Mouse (Mus musculus): ENCODE data around the gene Gimap5. TPM values are rescaled to one million over a fixed set of nuclear protein-coding genes. Genes with fewer than 3 reads are reported as not detected.

The Gimap5 gene
- total RNA-seq (2015; ENCODE audit: low replicate concordance) (4.4 TPM in 1 of 2 replicates, not detected in the other), total RNA-seq (2017; ENCODE audit: low replicate concordance) (2.6 and 6.8 TPM in 2 replicates)

GRCm38 (mm10) chr6:48745959-48746889, at the start of gene Gimap5:
Gimap5 (plus strand) TSS chr6:48746197.
- ATAC-seq (replicated peaks; ENCODE audit: low FRiP score, poor library complexity, severe bottlenecking): no peak

DNA sequence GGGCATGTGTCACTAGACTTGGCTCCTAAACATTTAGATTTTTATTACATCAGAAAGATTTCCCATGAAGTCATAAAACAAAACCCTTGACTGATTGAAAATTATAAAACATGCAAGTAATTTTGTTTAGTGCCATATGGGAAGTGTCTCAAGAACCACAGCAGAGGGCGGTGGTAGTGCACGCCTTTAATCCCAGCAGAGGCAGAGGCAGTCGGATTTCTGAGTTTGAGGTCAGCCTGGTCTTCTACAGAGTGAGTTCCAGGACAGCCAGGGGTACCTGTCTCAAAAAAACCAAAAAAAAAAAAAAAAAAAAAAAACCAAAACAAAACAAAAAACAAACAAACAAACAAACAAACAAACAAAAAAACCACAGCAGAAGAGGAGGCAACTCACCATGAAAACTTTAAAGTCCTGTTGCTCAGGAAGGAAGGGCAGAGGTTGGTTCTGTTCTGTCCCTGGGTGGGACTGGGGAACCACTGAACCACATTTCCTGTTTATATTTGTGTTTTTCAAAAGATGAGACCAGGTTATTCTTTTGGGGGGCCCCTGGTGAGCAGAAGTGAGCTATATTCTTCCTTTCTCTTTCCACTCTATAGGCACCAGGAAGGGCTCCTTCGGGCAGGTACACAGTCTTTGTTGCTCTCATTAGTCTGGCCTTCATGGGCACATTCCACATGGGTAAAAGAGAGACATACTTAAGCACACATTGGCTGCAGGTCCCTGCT, 49.0 kb upstream of the Gimap5 start:
- no peak for ATAC-seq (replicated peaks; ENCODE audit: low FRiP score, poor library complexity, severe bottlenecking)

DNA sequence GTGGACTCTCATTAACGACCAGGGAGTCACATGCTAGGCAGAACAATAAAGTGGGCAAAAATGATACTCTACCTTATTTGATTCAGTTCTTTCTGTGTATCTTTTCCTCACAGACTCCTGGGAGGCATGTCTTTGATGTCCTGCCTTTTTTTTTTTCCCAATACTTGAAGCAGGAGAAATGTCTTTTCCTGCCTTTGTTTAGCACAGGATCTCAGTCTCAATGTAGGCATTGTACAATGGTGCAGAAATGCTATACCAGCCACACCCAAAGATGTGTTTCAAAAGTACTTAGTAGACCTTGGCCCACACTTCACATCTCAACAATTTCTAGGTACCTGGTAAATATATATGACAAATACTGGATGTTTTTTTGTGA, 48.5 kb upstream of the Gimap5 start:
- ATAC-seq (replicated peaks; ENCODE audit: low FRiP score, poor library complexity, severe bottlenecking): no peak

- no peak for ATAC-seq (replicated peaks; ENCODE audit: low FRiP score, poor library complexity, severe bottlenecking)
These were observed 47.7 kb upstream of the Gimap5 start for GRCm38 (mm10) chr6:48698066-48698856.

- ATAC-seq (replicated peaks; ENCODE audit: low FRiP score, poor library complexity, severe bottlenecking): no peak
These were observed 47.1 kb upstream of the Gimap5 start for GRCm38 (mm10) chr6:48698888-48699287.

- ATAC-seq (replicated peaks; ENCODE audit: low FRiP score, poor library complexity, severe bottlenecking): no peak
These were observed 45.5 kb upstream of the Gimap5 start for GRCm38 (mm10) chr6:48700251-48701075.

GRCm38 (mm10) chr6:48702146-48702545, 43.9 kb upstream of the Gimap5 start:
- no peak for ATAC-seq (replicated peaks; ENCODE audit: low FRiP score, poor library complexity, severe bottlenecking)

DNA sequence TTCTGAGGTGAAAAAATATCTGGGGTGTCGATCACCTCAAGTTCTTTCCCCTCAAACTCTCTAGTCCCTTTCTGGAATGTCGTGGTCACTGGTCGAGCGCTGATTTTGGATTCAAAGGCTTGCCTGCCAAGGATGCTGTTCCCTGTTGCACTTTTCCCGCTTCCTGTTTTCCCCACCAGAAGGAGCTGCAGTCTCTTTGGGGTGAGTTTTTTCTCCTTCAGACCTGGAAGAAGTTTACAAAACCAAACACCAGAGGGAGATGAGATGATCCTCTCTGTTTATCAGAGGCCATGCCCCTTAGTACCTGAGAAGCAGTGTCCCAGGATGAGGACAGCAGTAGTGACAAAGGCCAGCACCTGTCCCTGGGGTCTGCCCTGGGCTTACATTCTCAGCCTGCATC, 43.4 kb upstream of the Gimap5 start:
- no peak for ATAC-seq (replicated peaks; ENCODE audit: low FRiP score, poor library complexity, severe bottlenecking)

GRCm38 (mm10) chr6:48704146-48704545, 41.9 kb upstream of the Gimap5 start:
- ATAC-seq (replicated peaks; ENCODE audit: low FRiP score, poor library complexity, severe bottlenecking): no peak

GRCm38 (mm10) chr6:48706130-48706529, 39.9 kb upstream of the Gimap5 start:
- no peak for ATAC-seq (replicated peaks; ENCODE audit: low FRiP score, poor library complexity, severe bottlenecking)

- no peak for ATAC-seq (replicated peaks; ENCODE audit: low FRiP score, poor library complexity, severe bottlenecking)
These were observed 27.5 kb upstream of the Gimap5 start, which contains the start of the genes Gm28053 and Gimap7 for GRCm38 (mm10) chr6:48718455-48718854. Gm28053 (plus strand) TSS chr6:48718607. Gimap7 (plus strand) TSS chr6:48718621.

- ATAC-seq (replicated peaks; ENCODE audit: low FRiP score, poor library complexity, severe bottlenecking): no peak
These were observed 25.7 kb upstream of the Gimap5 start for GRCm38 (mm10) chr6:48720326-48720725.

GRCm38 (mm10) chr6:48723468-48723867, 22.5 kb upstream of the Gimap5 start:
- no peak for ATAC-seq (replicated peaks; ENCODE audit: low FRiP score, poor library complexity, severe bottlenecking)

DNA sequence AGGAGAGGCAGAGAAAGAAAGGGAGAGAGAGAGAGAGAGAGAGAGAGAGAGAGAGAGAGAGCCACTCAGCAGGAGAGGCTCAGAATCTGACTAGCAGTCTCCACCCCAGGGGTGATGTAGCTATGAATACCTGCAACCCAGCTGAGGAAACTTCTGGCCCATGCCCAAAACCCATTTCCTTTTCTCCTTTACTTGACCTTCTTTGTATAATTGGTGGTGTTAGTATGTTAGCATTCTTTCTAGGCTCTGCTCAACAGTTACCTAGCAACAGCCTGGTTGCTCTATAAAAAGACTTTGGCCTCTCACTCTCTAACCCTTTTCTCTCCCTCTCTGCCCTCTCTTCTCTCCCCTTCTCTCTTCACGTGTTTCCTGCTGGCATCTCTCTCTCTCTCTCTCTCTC, 20.5 kb upstream of the Gimap5 start:
- ATAC-seq (replicated peaks; ENCODE audit: low FRiP score, poor library complexity, severe bottlenecking): no peak

- no peak for ATAC-seq (replicated peaks; ENCODE audit: low FRiP score, poor library complexity, severe bottlenecking)
These were observed 18.2 kb upstream of the Gimap5 start for GRCm38 (mm10) chr6:48727761-48728160.

DNA sequence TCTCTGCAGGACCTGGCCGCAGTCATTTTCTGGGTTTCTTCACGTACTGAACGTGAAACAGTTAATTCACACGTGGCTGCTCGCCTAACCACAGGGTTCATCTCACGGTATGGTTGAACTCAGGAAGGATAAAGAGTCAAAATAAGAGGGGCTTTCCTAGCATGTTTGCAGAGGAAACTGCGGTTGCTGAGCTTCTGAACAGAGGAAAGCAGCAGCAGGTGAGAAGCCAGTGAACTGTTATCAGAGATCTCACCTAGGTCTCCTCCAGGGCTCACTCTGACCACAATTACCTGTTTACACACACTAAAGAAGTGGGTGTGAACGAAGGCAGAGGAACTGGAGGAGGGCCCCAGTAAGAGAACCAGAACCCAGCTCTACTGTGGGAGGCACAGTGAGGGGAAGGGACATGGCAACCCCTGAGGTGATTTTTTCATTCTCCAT, 13.1 kb upstream of the Gimap5 start:
- no peak for ATAC-seq (replicated peaks; ENCODE audit: low FRiP score, poor library complexity, severe bottlenecking)

DNA sequence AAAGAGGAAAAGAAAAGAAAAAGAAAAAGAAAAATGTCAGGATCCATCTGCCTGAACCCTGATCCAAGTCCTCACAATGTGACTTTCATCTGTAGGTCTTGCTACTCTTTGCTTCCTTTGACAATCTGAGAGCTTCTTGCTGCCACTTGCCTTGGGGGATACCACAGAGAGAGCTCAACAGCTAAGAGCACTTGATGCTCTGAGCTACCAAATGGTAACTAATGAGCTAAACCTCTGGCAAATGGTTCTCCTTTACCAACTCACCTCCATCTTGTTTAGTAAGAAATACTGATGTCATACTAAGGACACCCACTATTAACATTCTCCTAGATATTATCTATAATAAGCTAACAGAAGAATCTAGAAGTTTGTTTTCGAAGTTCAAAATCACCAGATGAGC, 12.3 kb upstream of the Gimap5 start:
- no peak for ATAC-seq (replicated peaks; ENCODE audit: low FRiP score, poor library complexity, severe bottlenecking)

DNA sequence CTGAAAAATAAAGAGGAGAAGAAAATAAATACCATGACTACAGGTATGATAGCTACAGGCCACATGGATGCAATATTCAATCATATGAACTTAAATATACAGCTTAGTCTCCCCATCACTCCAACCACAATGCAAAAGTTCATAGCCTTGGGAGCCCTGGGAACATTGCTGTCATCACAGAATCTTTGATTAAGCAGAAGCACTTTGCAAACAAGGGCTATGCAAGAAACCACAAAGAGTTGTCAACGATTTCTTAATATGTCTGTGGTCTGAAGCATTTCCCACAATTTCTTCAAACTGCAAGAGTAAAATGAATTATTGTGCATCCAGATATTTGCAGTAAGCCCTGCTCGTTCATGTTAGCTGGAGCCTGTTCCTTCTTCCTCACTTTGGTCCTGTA, 8.9 kb upstream of the Gimap5 start:
- no peak for ATAC-seq (replicated peaks; ENCODE audit: low FRiP score, poor library complexity, severe bottlenecking)

GRCm38 (mm10) chr6:48737688-48738087, 8.3 kb upstream of the Gimap5 start:
- ATAC-seq (replicated peaks; ENCODE audit: low FRiP score, poor library complexity, severe bottlenecking): no peak

All from erythroblast, adult 5-6 weeks (primary cell).